Mouse (Mus musculus) kidney, adult 18-20 months (tissue): ENCODE data around the gene Gm10837.

ENCODE experiments used
- DNase-seq: peaks from one replicate; pipeline ENCODE4 v3.0.0; 2021

Gene Gm10837

GRCm38 (mm10) chr14:122464763-122465741, 25.3 kb upstream of the Gm10837 start, which contains the start of gene Zic5:
TSS of gene Zic5 (minus strand) at chr14:122465677.
- DNase-seq = peak; percentile 23

- no peak for DNase-seq
These were observed 24.4 kb upstream of the Gm10837 start for GRCm38 (mm10) chr14:122465931-122466490.

GRCm38 (mm10) chr14:122466756-122467362, 23.5 kb upstream of the Gm10837 start:
- no peak for DNase-seq

GRCm38 (mm10) chr14:122467926-122468841, 22.2 kb upstream of the Gm10837 start:
- DNase-seq = peak; percentile 12

- DNase-seq = peak; percentile 17
These were observed 21.2 kb upstream of the Gm10837 start for GRCm38 (mm10) chr14:122468971-122469755.

GRCm38 (mm10) chr14:122471449-122472085, 18.8 kb upstream of the Gm10837 start:
- no peak for DNase-seq

GRCm38 (mm10) chr14:122472161-122472560, 18.2 kb upstream of the Gm10837 start:
- DNase-seq = peak; percentile 16

GRCm38 (mm10) chr14:122472647-122473046, 17.7 kb upstream of the Gm10837 start:
- DNase-seq = no peak

- DNase-seq = no peak
These were observed 17.1 kb upstream of the Gm10837 start for GRCm38 (mm10) chr14:122473211-122473751.

GRCm38 (mm10) chr14:122474041-122474890, 16.1 kb upstream of the Gm10837 start:
- peak; percentile 36 for DNase-seq

- DNase-seq = peak; percentile 40
These were observed 15.4 kb upstream of the Gm10837 start, which contains the start of gene Zic2 for GRCm38 (mm10) chr14:122474891-122475556. TSS of gene Zic2 (plus strand) at chr14:122475435.

- DNase-seq = peak; percentile 46
These were observed 14.8 kb upstream of the Gm10837 start for GRCm38 (mm10) chr14:122475557-122476040.

- DNase-seq = peak; percentile 46
These were observed 14.2 kb upstream of the Gm10837 start for GRCm38 (mm10) chr14:122476041-122476821.

GRCm38 (mm10) chr14:122476822-122477215, 13.6 kb upstream of the Gm10837 start:
- no peak for DNase-seq

- peak; percentile 19 for DNase-seq
These were observed 13.1 kb upstream of the Gm10837 start for GRCm38 (mm10) chr14:122477261-122477671.

- DNase-seq = peak; percentile 19
These were observed 12.3 kb upstream of the Gm10837 start for GRCm38 (mm10) chr14:122477971-122478573.

GRCm38 (mm10) chr14:122478574-122479011, 11.8 kb upstream of the Gm10837 start:
- DNase-seq = peak; percentile 26
